Mouse (Mus musculus) midbrain, embryonic 11.5 days (tissue): ENCODE results near the gene Adamts17. TPM values are rescaled to one million over a fixed set of nuclear protein-coding genes. Genes with fewer than 3 reads are reported as not detected.

Experiments used
- ATAC-seq: fragments of 200-750 bp; cut with Nextera tagmentation; 2 replicates; pipeline ENCODE4 v1.8.0; 2017; ENCODE audit warnings: moderate TSS enrichment, moderate library complexity; ENCODE audit not compliant: low FRiP score
- DNase-seq: peaks from one replicate; pipeline ENCODE4 v3.0.0; 2015; ENCODE audit warnings: low spot score; ENCODE audit errors: missing footprints
- H3K27ac ChIP-seq: fragments of 300-500 bp; sonication (generic); 2 replicates; pipeline ENCODE4 v1.5.1; 2014; ENCODE audit warnings: low read depth, low read length
- H3K27me3 ChIP-seq: fragments of 300-500 bp; sonication (generic); 2 replicates; pipeline ENCODE4 v1.6.1; 2014; ENCODE audit warnings: mild to moderate bottlenecking, low read length, moderate library complexity, mixed read lengths; ENCODE audit not compliant: control insufficient read depth, insufficient read depth
- H3K36me3 ChIP-seq: fragments of 300-500 bp; sonication (generic); 2 replicates; pipeline ENCODE4 v1.6.1; 2014; ENCODE audit warnings: mild to moderate bottlenecking, low read length, moderate library complexity, mixed read lengths; ENCODE audit not compliant: control insufficient read depth, insufficient read depth
- H3K4me1 ChIP-seq: fragments of 300-500 bp; sonication (generic); 2 replicates; pipeline ENCODE4 v1.6.1; 2014; ENCODE audit warnings: low read length; ENCODE audit not compliant: control insufficient read depth, insufficient read depth
- H3K4me2 ChIP-seq: fragments of 300-500 bp; sonication (generic); 2 replicates; pipeline ENCODE4 v1.6.1; 2014; ENCODE audit warnings: mild to moderate bottlenecking, moderate library complexity
- H3K4me3 ChIP-seq: fragments of 300-500 bp; sonication (generic); 2 replicates; pipeline ENCODE4 v1.5.1; 2014; ENCODE audit warnings: low read depth, low read length
- H3K9ac ChIP-seq: fragments of 300-500 bp; sonication (generic); 2 replicates; pipeline ENCODE4 v1.6.1; 2014; ENCODE audit warnings: low read length
- H3K9me3 ChIP-seq: fragments of 300-500 bp; sonication (generic); 2 replicates; pipeline ENCODE4 v1.6.1; 2016; ENCODE audit warnings: low read length; ENCODE audit not compliant: control insufficient read depth
- whole genome bisulfite sequencing: fragments of 180-500 bp; shearing (Covaris S2); extraction: QIAGEN DNeasy Blood & Tissue Kit; methylation state at CpG from one replicate; pipeline ENCODE4 v1.1.7; 2014; 5-methylcytosine and 5-hydroxymethylcytosine counted together
- polyA plus RNA-seq: library from polyadenylated mRNA; unstranded; fragments of >200 nt; fragmentation: Nextera tagmentation; extraction: Ambion mirVana; gene quantifications from 2 replicates; pipeline ENCODE4 v1.2.1, GENCODE M21; 2014

Gene Adamts17
- polyA plus RNA-seq, 1 experiment from 2014 or later, result 0.96 TPM

GRCm38 (mm10) chr7:66806801-66807200 lies 32.7 kb upstream of the Adamts17 start:
- WGBS, result 75% methylated on average over 3 of the region's 3 CpGs
- no peak for ATAC-seq
- Histone ChIP-seq H3K4me3 (no peak overlapping the region), H3K27ac (no peak overlapping the region), H3K4me2 (no peak overlapping the region), H3K27me3 (no peaks in the 10 kb centered on the region), H3K9ac (no peak overlapping the region), H3K4me1 (no peaks in the 10 kb centered on the region), H3K9me3 (no peaks in the 10 kb centered on the region), H3K36me3 (no peaks in the 10 kb centered on the region)
- DNase-seq, result no peak

DNA sequence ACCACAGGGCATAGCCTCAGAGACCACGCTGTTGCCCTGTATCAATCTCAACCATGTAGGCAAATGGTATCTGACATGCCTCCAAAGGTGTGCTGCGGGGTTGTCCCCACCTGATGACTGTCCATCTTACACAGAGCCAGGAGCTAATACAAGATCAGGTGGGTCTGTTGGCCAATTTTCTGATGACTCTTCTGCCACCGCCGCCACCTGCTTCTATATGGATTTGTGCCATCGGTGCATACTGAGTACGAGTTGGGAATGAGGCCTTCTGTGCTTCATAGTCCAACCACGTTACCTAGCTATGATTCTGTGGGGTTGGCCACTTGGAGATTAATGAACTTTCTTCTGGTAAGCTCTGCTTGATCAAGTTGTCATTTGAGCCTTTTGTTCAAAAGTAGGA lies 29.1 kb upstream of the Adamts17 start:
- no peak overlapping the region for H3K4me2 ChIP-seq
- 92% methylated on average over 7 of the region's 7 CpGs for WGBS
- no peaks in the 10 kb centered on the region for H3K9me3 ChIP-seq
- H3K27ac ChIP-seq, result no peak overlapping the region
- no peak overlapping the region for H3K9ac ChIP-seq
- no peaks in the 10 kb centered on the region for H3K36me3 ChIP-seq
- ATAC-seq, result no peak
- no peaks in the 10 kb centered on the region for H3K27me3 ChIP-seq
- H3K4me3 ChIP-seq, result no peak overlapping the region
- no peak for DNase-seq
- no peaks in the 10 kb centered on the region for H3K4me1 ChIP-seq

GRCm38 (mm10) chr7:66811294-66811693 lies 28.2 kb upstream of the Adamts17 start:
- no peak for ATAC-seq
- no peak overlapping the region for H3K9ac ChIP-seq
- H3K27ac ChIP-seq, result no peak overlapping the region
- no peak overlapping the region for H3K4me3 ChIP-seq
- no peak overlapping the region for H3K4me2 ChIP-seq
- H3K9me3 ChIP-seq, result no peaks in the 10 kb centered on the region
- no peaks in the 10 kb centered on the region for H3K27me3 ChIP-seq
- no peak for DNase-seq
- no peaks in the 10 kb centered on the region for H3K4me1 ChIP-seq
- H3K36me3 ChIP-seq, result no peaks in the 10 kb centered on the region
- 72% methylated on average over 1 of the region's 1 CpGs for WGBS

GRCm38 (mm10) chr7:66812289-66812688 lies 27.2 kb upstream of the Adamts17 start:
- H3K9me3 ChIP-seq, result no peaks in the 10 kb centered on the region
- H3K4me3 ChIP-seq, result no peak overlapping the region
- H3K4me2 ChIP-seq, result no peak overlapping the region
- DNase-seq, result no peak
- H3K27me3 ChIP-seq, result no peaks in the 10 kb centered on the region
- no peak overlapping the region for H3K9ac ChIP-seq
- no peak for ATAC-seq
- H3K4me1 ChIP-seq, result no peaks in the 10 kb centered on the region
- 95% methylated on average over 4 of the region's 4 CpGs for WGBS
- H3K36me3 ChIP-seq, result no peaks in the 10 kb centered on the region
- no peak overlapping the region for H3K27ac ChIP-seq

DNA sequence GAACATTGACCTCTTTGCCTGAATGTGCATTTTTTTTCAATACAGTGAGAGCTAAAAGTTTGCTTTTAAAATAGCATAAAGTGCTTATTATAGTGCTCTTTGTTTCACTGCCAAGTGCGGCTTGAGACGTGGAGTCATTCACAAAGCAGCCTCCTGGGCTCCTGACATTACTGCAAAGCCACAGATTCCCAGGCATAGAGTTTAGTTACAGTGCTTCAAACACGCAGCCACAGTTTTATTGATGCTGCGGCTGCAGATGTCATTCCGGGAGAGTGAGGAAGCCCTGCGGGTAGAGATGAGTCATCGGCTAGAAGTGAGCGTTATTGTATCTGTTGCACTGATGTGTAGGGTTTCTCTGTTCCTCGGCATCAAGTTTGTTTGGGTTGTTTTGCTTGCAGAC lies 26.8 kb upstream of the Adamts17 start:
- WGBS, result 88% methylated on average over 9 of the region's 9 CpGs
- no peak overlapping the region for H3K9ac ChIP-seq
- H3K4me3 ChIP-seq, result no peak overlapping the region
- DNase-seq, result no peak
- H3K4me1 ChIP-seq, result no peaks in the 10 kb centered on the region
- H3K36me3 ChIP-seq, result no peaks in the 10 kb centered on the region
- no peak for ATAC-seq
- no peaks in the 10 kb centered on the region for H3K9me3 ChIP-seq
- H3K27ac ChIP-seq, result no peak overlapping the region
- no peak overlapping the region for H3K4me2 ChIP-seq
- no peaks in the 10 kb centered on the region for H3K27me3 ChIP-seq

GRCm38 (mm10) chr7:66813172-66813571 lies 26.4 kb upstream of the Adamts17 start:
- no peak for DNase-seq
- H3K4me1 ChIP-seq, result no peaks in the 10 kb centered on the region
- WGBS, result 68% methylated on average over 1 of the region's 1 CpGs
- H3K9me3 ChIP-seq, result no peaks in the 10 kb centered on the region
- H3K36me3 ChIP-seq, result no peaks in the 10 kb centered on the region
- H3K27ac ChIP-seq, result no peak overlapping the region
- ATAC-seq, result no peak
- no peaks in the 10 kb centered on the region for H3K27me3 ChIP-seq
- no peak overlapping the region for H3K9ac ChIP-seq
- no peak overlapping the region for H3K4me3 ChIP-seq
- no peak overlapping the region for H3K4me2 ChIP-seq

DNA sequence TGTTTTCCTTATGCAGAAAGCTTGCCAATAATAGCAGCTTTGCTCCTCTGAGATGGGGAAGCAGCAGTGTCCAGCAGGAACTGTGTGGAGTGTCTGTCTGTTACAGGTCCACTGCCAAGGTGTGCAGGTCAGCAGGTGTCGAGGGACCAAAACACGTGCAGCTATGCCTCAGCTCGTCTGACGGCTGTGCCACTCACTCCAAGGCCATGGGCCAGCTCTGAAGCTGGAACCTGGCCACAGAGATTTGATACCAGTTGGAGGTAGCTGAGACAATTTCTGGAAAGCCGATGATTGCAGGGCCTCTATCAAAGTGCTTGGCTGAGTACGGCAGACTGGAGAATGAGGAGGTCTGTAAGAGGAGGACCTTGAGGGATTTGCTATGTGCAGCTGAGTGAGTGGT lies 24.0 kb upstream of the Adamts17 start:
- H3K9ac ChIP-seq, result no peak overlapping the region
- 87% methylated on average over 6 of the region's 6 CpGs for WGBS
- ATAC-seq (no peak), DNase-seq (no peak)
- H3K4me2 ChIP-seq, result no peak overlapping the region
- H3K27ac ChIP-seq, result no peak overlapping the region
- no peaks in the 10 kb centered on the region for H3K36me3 ChIP-seq
- H3K9me3 ChIP-seq, result no peaks in the 10 kb centered on the region
- no peaks in the 10 kb centered on the region for H3K4me1 ChIP-seq
- no peak overlapping the region for H3K4me3 ChIP-seq
- H3K27me3 ChIP-seq, result no peaks in the 10 kb centered on the region

DNA sequence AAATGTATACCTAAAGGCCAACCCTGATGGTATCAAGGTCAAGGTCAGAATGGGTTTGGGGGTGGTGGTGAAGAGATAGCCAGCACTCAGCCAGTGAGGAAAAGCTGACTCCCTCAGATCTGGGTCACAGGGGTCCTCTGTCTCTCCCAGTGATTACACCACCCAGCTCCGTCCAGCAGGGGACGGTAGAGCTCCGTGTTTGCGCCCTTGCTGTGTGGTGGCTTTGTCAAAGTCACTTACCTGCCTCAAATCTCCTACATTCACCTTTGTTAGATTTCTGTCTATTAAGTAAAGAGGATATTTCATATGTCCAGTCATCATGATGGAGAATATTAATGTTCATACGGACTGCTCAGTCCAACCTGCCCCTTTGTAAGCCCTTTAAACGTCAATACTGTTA lies 19.5 kb upstream of the Adamts17 start:
- Histone ChIP-seq H3K4me3 (no peak overlapping the region), H3K9me3 (no peaks in the 10 kb centered on the region), H3K27ac (no peak overlapping the region), H3K36me3 (no peaks in the 10 kb centered on the region), H3K27me3 (no peaks in the 10 kb centered on the region), H3K9ac (no peak overlapping the region), H3K4me1 (no peaks in the 10 kb centered on the region), H3K4me2 (no peak overlapping the region)
- WGBS, result 26% methylated on average over 6 of the region's 6 CpGs
- no peak for ATAC-seq
- peak; percentile 81 for DNase-seq

DNA sequence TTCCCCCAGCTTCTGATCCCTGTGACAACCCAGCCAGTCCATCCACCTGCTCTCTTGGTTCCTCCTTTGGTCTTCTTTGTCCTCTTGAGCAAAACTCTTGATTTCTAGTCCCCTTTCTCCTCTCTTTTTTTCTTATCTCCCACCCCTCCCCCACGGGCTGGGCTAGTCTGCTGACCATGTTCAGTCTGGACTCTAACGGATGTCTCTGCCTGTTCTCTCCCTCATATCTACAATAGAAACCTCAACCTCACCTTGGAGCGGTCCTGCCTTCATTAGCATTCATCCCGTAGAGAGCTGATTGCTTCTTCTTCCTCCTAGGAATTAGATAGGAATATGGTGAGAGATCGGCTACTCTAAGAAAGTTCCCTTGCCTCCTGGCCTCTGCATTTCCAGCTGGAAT lies 8.7 kb upstream of the Adamts17 start:
- WGBS, result 84% methylated on average over 5 of the region's 5 CpGs
- Histone ChIP-seq H3K9ac (no peak overlapping the region), H3K4me3 (no peak overlapping the region), H3K4me2 (no peak overlapping the region), H3K4me1 (no peaks in the 10 kb centered on the region), H3K36me3 (no peaks in the 10 kb centered on the region), H3K27ac (no peak overlapping the region), H3K27me3 (no peaks in the 10 kb centered on the region), H3K9me3 (no peaks in the 10 kb centered on the region)
- no peak for ATAC-seq
- no peak for DNase-seq

DNA sequence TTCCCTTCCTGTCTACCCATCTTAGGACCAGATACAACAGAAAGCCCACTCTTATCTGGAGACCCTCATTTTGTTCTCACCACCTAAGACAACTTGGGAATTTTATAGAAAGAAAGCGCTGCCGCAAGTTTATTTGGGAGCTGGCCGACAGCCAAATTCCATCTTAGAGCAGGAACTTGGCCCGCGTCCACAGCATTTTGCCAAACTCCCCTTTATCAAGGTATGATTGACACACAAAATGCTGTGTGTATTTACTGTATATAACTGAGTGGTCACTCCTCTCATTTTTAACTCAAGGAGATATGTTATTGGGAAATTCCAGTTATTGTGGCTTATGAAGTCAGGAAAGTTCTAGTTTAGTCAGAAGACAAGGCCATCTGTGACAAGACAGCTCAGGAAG lies 8.2 kb upstream of the Adamts17 start:
- H3K27ac ChIP-seq, result no peak overlapping the region
- H3K27me3 ChIP-seq, result no peaks in the 10 kb centered on the region
- H3K9me3 ChIP-seq, result no peaks in the 10 kb centered on the region
- H3K9ac ChIP-seq, result no peak overlapping the region
- 94% methylated on average over 5 of the region's 5 CpGs for WGBS
- no peak overlapping the region for H3K4me3 ChIP-seq
- H3K4me2 ChIP-seq, result no peak overlapping the region
- ATAC-seq, result no peak
- H3K36me3 ChIP-seq, result no peaks in the 10 kb centered on the region
- DNase-seq, result no peak
- no peaks in the 10 kb centered on the region for H3K4me1 ChIP-seq
